Mouse (Mus musculus): ENCODE measurements at regions not wholly inside any gene's neighbourhood (a gene's known extent, or its start where the extent isn't known, plus 50 kb on each side); places are given as distances from the start of the nearest gene placed in this dataset.

GRCm38 (mm10) chr2:133499904-133500303 is 52.1 kb upstream of the Bmp2 start:
- no peak for TF ChIP-seq CTCF (IDR thresholded peaks at IDR 0.05; ENCODE audit: insufficient read depth, low read length)
- TF ChIP-seq POLR2A (IDR thresholded peaks at IDR 0.05; ENCODE audit: borderline replicate concordance, extremely low read depth, low read depth, low read length), result no peak
